Mouse (Mus musculus) thymus, postnatal 0 days (tissue): ENCODE measurements around the gene Ctse. TPM values are rescaled to one million over a fixed set of nuclear protein-coding genes. Genes with fewer than 3 reads are reported as not detected.
"Not testable (repeated sequence)": the region's sequence is repeated elsewhere in the genome, so short reads cannot be mapped to it uniquely, and the experiment has no call there.

ENCODE experiments used
- DNase-seq: peaks from one replicate; pipeline ENCODE4 v3.0.0-alpha.2; 2015; ENCODE audit warnings: low spot score
- polyA plus RNA-seq: library from polyadenylated mRNA; unstranded; fragments of >200 nt; fragmentation: Nextera tagmentation; extraction: Ambion mirVana; gene quantifications from 2 replicates; pipeline ENCODE4 v1.2.1, GENCODE M21; 2015

The Ctse gene
- 6.8 and 9.0 TPM in 2 replicates for polyA plus RNA-seq

DNA sequence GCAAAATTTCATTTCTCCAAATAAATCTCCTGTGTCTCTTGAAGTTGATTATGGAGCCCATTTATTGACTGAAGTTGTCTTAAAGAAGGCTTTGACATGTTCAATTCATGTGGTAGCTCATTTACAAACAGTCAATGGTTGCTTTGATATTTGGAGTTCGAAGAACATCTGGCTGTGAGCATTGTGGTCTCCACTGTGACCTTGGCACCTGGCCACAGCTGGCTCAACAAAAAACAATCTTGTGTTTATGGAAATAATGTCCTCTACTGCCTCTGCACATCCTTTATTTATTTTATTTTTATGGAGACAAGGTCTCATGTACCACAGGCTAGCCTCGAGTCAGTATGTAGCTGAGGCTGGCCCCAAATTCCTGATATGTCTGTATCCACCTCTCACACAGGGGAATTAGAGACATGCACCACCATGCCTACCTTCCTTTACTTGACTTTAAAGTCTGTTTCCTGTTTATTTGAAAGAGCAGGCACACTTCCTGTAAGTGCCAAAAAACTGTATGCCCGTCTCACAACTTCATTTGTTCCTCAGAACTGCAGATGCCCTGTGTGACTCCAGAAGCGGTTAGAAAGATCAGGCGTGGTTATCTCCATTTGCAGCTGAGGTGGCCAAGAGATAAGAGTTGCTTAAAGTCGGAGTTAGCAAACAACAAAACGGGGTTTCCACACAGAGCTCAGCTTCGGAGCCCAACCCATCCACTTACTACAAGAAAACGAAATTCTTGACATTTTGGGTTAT is at the start of gene Ctse:
Gene Ctse, plus strand, starts transcription at position 516 of the 750 bp plus-strand sequence.
- DNase-seq, result peak; percentile 85

DNA sequence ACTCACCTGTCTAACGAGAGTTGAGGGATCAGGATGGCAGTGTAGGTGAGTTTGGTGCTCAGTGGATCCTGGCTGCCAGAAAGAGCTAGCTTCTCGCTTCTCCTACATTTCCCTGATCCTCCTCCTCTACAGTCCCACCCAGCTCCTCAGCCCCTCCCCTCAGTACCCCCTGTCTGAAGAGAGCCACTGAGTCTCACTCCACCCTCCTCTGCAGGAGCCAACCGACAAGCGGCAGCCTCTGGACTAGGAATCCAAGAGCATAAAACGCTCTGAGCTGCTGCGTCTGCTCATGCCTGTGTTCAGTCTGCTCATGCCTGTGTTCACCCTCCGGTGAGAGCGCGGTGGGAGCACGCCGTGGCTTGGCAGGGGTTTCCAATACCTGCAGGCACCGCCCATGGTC is 39.2 kb upstream of the Ctse start, which contains the start of gene Avpr1b:
Gene Avpr1b, plus strand, starts transcription at position 335 of the 400 bp plus-strand sequence.
- no peak for DNase-seq

DNA sequence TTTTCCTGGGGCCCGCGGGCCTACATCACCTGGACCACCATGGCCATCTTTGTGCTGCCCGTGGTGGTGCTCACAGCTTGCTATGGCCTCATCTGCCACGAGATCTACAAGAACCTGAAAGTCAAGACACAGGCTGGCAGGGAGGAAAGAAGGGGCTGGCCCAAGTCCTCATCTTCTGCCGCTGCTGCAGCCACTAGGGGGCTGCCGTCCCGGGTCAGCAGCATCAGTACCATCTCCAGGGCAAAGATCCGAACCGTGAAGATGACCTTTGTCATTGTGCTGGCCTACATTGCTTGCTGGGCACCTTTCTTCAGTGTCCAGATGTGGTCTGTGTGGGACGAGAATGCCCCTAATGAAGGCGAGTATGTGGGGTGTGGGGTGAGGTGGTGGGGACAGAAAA is 37.8 kb upstream of the Ctse start:
- no peak for DNase-seq

DNA sequence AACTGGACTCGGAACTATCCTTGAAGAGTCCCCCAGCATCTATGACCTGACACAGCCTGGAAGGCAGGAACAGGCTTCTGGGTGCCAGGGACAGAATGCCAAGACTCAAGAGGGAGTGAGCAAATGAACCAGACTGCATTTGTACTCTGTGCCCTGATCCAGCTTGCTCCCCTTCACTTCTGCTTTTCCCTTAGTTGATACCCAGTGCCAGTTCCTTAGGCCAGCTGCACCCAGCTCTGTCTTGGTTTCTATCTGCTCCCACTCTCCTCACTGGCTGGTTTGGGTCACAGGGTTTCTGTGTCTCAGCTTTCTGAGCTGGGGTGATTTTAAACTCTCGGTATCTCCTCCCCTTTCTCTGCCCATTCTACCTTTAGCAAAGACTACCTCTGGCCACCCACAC is 31.4 kb upstream of the Ctse start:
- DNase-seq, result no peak

DNA sequence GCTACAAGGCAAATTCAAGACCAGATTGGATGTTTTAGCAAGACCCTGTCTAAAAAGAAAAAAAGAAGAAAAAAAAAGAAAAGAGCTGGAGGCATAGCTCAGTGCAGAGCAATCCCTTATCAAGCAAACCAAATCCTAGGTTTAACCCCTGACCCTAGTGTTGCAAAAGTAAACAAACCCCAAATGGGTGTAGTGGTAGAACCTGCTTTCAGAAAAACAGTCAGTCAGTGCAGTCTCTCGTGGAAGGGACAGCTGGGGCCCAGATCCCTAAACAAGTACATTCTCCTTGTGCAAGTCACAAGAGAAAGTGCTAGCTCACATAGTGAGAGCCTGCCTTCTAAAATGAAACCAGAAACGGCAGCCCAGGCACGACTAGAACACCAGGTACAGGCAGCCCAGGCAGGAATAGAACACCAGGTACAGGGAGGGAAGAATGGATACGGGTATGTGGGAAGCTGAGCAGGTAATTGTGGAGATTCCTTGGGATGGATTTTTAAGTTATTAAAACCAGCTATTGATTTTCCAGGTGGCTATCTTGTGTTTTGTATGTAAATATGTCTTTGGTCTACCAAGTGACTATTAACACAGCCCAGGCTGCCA is 25.4 kb upstream of the Ctse start:
- no peak for DNase-seq

DNA sequence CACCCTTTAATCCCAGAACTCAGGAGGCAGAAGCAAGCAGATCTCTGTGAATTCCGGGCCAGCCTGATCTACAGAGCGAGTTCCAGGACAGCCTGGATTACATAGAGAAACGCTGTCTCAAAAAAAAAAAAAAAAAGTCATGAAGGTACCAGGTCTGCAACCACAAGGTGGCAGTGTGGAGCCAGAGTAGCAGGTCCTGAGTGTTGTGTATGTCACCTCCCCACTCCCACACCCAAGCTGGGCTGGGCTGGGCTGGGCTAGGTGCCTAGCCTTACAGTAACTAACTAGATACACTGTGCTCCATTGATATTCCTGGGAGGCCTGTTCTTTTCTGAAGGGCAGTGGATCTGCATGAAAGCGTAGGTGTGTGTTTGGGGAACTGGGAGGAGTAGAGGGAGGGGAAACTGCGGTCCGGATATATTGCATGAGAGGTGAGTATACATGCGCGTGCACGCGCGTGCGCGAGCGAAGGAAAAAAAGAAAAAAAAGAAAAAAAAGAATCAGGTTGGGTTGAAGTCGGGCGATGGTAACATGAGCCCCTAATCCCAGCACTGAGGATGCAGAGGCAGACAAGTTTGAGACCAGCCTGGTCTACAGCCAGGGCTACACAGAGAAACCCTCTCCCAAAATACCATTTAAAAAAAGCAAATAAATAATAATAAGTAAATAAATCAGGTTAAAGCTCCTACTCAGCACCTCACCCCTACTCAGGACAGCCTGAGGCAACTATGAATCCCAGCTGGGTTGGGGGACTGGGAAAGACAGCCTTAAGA is 24.6 kb upstream of the Ctse start:
- DNase-seq, result peak; percentile 86

DNA sequence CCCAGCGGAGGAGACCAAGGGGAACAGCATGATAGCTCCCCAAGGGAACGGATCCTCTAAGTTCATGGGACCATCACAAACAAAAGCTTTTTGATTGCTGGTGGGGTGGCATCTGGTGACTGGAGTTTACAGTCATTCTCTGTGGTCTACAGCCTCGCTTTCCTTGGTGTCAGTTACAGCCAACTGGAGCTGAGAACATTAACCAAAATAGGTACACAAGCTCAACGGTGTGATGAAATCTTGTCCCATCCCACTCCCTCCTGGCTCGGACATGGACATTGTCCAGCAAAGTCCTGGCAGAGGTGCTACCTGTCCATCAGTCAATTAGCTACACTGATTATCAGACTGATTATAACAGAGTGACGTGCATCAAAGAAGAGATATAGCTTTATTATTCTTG is 23.5 kb upstream of the Ctse start:
- no peak for DNase-seq

DNA sequence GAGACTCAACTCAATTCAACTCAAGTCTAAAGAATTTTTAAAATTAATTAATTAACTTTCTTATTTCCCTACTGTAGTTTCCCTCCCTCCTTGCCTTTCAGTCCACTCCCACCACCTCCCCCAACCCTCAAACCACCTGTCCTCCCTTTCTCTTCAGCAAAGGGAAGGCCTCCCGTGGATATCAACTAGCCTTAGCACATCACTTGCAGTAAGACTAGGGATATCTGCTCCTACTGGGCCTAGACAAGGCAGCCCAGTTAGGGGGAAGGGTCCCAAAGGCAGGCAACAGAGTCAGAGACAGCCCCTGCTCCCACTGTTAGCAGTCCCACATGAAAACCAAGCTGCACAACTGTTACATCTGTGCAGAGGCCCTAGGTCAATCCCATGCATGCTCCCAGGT is 22.0 kb upstream of the Ctse start:
- DNase-seq, result no peak

DNA sequence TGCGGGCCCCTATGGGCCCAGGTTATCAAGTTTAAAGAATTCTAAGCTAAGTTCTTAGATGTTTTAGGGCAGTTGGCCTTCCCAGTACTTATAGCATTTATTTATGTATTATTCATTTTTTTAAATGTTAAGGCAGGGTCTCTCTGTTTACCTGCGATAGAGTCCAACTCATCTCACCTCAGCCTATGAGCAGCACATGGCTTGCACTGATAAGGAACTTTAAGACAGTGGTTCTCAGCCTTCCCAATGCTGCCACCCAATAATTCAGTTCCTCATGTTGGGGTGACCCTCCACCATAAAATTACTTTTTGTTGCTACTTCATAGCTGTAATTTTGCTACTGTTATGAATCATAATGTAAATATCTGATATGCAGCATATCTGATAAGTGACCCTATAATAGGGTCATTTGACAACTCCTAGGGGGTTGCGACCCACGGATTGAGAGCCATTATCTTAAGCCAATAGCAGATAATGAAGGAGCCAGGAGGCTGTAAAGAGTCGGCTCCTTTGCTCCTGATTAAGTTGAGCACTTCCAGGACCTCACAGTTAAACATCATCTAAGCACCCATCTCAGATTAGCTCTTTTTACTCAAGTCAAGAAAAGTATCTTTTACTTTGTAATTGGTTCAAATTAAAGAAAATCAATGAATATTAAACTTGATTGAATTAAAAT is 21.4 kb upstream of the Ctse start:
- DNase-seq, result no peak

DNA sequence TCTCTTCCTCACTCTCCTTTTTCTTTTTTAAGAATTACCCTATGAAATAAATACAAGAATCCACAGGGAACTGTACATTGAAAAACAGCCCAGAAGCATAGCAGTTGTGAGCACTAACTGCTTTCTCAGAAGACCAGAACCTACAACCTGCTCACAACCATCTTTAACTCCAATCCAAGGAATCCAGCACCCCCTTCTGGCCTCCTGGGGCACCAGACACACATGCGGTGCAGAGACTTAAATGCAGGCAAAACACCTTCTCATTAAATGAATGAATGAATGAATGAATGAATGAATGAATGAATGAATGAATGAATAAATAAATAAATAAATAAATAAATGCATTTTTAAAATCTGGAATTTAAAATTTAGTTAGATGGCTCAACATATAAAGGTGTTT is 19.5 kb upstream of the Ctse start:
- DNase-seq, result peak; percentile 29

DNA sequence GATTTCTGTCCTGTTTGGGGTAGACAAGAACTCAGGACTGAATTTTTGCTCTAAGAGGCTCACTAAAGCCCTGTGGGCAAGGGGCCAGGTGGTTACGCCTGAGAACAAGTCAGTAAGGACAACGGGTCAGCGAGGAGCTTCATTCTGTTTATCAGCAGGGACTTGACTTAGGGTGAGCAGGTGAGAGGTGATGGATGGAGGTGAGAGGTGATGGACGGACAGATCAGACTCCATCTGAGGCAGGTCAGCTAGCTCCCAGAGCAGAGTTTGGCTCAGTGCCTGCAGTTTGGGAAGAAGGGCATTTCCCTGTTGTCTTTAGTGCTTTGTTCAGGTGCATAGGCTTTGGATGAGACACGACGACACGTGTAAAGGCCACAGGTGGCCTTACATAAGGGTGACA is 18.8 kb upstream of the Ctse start:
- no peak for DNase-seq

DNA sequence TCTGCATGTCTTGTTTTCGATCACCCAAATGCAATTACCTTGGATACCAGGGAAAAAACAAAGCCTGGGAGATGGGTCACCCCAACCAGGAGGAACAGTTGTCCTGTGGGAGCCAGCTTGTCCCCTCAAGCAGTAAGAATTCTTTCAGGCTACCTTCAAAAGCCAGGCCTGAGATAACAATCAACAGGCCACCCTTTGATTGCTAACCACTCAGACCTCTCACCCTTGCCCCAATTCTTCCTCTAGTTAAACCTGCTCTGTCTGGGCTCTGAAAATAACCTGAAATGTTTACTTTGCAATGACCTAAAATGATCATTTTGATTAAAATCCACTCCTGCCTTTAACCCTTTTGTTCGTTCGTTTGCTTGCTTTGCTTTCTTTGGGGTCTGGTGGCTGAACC is 14.5 kb upstream of the Ctse start:
- DNase-seq, result no peak

DNA sequence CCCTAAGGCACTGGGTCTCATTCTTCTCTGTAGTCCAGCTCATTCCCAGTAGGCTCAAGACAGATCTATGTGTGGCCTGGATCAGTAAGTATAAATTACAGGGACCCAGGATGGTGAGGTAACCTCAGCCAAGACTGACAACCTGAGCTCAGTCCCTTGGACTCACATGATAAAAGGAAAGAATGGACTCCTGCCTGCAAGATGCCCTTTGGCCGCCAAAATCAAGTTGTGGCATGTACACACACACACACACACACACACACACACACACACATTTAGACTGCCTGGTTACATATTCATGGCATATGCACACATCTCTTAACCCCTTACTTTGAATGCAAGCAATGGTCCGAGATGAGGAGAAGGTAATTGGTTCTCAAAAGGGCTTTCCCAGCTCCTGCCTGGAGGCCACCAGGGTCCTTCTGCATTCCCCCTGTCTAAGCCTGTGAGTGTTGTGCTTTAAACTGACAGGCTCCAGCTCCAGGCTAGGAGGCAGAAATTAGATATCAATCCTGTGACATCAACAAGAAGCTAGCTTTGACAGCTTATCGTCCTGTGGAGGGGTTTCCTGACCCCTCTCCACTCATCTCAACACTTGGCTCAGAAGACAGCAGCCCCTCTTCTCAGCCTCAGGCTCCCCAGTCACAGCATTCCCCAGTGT is 13.8 kb upstream of the Ctse start:
- DNase-seq, result no peak

DNA sequence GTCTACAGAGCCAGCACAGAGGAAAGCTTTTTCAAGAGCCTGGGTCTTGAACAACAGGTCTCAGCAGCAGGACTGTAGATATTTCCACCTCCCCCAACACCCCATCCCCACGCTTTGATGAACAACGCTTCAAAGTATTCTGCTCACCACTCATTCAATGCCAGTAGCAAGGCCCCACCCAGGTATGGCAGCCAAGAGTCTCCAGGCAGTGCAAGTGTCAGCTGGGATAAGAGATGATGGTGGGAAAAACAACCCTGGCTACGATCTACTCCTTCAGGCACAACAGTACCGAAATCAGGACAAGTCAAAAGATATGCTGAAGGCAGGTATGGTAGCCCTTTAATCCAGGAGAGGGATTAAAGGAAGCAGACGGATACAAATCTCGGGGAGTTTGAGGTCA is 11.9 kb upstream of the Ctse start:
- no peak for DNase-seq

DNA sequence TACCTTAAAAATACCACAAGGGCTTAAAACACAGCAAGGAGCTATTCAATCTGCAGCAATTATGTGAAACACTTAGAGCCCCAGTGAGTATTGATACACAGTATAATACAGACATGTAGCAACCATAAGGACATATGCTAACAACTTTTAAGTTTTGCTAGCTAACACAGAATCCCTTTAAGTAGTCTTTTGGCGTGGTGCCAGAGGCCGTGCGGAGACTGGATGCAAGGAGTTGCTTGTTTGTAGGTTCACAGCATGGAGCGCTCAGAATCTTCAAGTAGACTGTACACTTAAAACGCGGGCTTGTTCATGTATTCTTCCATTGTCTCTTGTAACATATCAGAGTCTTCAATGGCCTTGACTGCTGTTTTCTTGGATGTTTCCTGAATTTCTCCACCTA is 5.9 kb upstream of the Ctse start:
- DNase-seq, result not testable (repeated sequence)

DNA sequence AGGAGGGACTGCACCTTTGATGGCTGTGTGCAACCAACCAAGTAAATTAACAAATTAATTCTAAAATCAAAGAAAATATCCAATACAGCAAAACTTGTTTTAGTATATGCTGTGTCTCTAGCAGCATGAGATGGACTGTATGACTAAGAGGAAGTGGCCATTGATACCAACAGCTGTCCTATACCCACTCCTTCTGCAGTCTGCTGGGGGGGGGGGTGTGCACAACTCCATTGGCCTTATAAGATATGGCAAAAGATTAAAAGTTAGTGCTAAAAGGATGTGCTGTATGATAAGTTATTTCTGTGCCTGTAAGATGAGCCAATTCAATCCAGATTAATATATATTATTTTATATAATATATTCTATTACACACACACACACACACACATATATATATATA is 3.6 kb upstream of the Ctse start:
- DNase-seq, result no peak

DNA sequence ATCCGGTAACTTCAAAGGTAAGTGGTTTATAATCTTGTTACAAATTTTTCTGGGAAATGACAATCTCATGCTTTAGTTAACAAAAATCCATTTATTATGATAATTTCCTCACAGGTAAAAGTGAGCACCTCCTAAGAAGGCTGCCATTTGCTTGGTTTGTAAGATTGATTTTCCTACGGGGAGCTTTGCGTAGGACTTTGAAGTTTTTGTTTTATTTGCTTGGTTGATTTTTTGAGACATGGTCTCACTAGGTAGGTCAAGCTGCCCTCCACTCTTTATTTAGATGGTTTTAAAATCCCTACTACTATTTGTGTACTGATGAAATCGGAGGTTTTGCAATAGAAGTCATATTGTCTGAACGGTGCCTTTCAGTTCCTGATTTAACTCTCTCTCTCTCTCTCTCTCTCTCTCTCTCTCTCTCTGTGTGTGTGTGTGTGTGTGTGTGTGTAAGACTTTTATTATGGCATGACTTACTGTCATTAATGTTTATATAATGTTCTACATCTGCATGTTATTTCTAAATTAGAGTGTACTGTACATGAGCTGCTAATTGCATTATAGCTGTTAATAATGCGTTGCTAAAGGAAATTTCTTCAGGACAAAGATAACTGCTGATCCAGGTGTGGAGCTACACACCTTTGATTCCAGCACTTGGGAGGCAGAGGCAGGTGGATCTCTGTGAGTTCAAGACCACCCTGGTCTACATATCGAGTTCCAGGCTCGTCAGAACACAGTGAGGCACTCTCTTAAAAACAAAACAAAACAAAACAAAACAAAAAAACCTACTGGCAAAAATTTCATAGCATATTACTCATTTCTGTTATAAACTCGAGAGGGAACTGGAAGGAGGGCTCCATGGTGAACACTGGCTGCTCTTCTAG is 675 bp downstream of the Ctse start:
- DNase-seq, result peak; percentile 26

DNA sequence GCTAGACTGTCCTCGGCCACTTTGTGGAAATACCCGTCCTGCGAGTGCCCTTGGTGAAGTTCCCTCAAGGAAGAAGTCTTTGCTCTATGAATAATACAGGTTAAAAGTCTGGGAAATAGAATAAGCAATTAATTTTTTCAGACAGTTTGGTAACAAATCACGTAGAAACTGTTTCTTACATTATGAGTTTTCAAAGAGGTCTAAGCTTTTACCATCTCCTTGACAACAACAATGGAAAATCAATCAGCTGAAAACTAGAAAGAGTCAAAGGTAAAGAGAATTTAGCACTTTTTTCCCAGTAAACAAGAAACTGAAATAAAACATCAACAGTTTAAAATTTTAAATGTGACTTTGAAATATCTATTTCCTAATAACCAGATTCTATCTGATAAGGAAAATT is 2.0 kb downstream of the Ctse start:
- DNase-seq, result no peak

DNA sequence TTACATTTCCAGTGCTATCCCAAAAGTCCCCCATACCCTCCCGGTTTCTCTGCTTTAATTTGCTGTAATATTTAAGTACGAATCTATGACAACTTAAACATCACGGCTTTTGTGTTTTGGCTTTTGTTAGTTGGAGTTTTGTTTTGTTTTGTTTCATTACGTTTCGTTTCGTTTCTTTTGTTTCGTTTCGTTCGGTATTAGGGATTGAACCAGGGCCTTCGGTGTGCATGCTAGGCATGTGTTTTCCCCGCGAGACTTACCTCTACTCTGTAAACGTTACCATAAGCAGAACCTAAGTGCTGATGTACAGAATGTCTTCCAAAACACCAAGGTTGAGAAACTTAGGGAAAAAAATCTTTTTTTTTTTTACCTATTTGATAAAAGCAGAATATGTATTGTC is 3.5 kb downstream of the Ctse start:
- DNase-seq, result no peak

DNA sequence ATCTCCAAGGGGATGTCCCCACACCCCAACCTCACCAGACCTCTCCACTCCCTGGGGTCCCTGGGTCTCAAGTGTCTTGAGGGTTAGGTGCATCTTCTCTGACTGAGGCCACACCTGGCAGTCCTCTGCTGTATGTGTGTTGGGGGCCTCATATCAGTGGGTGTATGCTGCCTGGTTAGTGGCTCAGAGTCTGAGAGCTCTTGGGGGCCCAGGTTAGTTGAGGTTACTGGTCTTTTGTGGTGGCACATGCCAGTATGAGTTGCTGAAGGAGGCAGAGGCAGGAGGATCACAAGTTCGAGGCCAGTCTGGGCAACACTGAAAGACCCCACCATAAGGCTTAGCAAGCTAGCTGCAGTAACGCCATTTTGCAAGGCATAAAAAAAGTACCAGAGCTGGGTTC is 4.1 kb downstream of the Ctse start:
- no peak for DNase-seq
